Mouse (Mus musculus): ENCODE measurements around the gene Pld1.
A peak's percentile ranks its signal among the peaks of the same experiment; 100 is the strongest.

Gene Pld1

DNA sequence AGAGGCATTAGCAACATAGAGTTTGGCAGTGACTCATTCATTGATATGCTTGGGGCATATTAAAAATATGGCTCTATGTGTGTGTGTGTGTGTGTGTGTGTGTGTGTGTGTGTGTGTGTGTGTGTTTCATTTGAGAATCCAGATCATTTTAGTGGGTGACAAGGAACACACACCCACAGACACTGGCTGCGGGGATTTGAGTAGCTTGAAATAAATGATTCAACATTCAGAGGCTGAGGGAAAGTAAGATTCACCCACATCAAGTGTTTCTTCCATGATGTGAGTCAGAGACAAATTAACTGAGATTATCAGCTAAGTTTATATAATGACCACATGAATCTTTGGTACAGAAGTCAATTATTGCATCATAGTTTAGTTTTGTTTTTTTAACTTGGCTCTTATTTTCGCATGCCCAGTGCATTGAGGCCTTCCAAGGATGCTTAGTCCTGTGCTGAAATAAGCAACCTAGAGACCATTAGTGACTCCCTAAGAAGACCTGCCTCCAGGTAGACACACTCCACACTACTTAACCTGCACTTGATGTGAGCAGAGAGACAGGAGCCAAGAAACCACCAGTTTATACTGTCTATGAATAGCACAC is 211.3 kb downstream of the Pld1 start:
- DNase-seq (ENCODE audit: low read depth, low spot score), result no peak

DNA sequence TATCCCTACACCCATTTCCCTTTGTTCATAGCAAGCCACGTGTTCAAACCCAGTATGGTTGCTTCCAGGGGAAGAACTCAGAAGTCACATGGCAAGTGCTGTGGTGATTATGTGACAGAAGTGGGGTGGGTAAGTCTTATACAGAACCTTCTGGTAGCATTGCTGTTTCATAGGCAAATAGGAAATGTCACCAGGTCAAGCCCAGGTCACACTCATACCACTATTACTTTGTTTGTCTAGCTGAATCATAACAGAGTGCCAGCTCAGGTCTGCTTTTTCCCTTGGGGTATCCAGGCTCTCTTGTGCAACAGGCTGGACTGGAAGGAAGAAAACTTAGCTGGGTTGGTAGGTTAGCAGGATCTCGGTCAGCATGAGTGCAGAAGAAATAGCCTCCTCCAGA is 219.5 kb downstream of the Pld1 start:
- peak; percentile 40 for DNase-seq (ENCODE audit: low read depth, low spot score)

DNA sequence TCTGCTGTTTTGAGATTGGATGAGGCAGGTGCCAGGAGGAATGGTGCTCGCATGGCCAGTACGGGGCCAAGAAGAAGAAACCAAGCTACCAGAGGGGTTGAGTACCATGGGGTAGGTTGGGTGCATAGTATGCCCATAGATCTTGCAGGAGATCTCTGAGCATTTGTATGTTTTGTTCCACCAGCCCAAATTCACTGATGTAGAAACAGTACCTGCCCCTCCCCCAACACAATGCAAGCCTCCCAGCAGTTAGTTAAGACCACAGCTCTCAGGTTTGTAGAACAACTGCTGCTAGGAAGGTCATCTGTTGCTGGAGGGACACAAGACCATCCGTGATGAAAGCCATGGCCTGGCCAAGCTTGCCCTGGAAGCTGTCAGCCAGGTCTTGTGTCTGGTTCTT is 220.4 kb downstream of the Pld1 start:
- no peak for DNase-seq (ENCODE audit: low read depth, low spot score)

DNA sequence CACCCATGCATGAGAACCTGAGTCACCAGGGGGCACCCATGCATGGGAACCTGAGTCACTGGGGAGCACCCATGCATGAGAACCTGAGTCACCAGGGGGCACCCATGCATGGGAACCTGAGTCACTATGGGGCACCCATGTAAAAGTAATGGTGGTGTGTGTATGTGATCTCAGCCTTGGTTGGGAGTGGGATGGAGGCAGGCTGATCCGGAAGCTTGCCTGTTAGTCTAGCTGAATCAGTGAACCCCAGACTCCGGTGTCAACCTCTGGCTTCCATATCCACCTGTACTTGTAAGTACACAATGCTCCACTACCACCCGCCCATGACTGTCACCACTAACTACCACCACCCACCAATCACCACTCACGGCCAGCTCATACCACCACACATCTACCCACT is 223.9 kb downstream of the Pld1 start:
- DNase-seq (ENCODE audit: low read depth, low spot score), result no peak

DNA sequence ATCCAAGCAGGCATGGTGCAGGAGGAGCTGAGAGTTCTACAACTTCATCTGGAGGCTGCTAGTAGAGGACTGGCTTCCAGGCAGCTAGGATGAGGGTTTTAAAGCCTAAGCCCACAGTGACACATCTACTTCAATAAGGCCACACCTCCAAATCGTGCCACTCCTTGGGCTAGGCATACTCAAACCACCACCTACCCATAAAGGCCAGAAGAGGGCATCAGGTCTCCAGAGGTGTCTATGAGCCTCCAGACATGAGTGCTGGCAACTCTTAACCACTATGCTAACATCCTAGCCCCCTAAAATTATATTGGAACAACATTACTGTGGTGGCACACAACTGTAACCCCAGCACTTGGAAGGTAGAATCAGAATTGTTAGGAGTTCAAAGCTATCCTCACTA is 226.2 kb downstream of the Pld1 start:
- peak; percentile 33 for DNase-seq (ENCODE audit: low read depth, low spot score)

DNA sequence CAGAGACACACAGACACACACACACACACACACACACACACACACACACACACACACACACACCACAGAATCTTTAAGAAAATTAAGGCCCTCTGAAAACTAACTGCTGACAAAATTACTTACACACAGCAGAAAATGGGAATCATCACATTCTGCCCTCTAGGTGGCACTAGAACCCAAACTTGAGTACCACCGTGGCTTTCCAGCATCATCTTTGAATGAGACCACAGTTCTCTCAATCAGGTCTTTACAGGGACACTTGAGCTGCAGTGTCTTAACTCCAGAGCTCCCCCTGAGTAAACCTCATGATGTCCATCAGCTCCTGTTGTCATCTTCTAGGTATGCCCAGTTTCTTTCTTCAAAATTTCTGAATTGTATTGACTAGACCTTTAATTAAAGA is 227.1 kb downstream of the Pld1 start:
- DNase-seq (ENCODE audit: low read depth, low spot score), result peak; percentile 85

DNA sequence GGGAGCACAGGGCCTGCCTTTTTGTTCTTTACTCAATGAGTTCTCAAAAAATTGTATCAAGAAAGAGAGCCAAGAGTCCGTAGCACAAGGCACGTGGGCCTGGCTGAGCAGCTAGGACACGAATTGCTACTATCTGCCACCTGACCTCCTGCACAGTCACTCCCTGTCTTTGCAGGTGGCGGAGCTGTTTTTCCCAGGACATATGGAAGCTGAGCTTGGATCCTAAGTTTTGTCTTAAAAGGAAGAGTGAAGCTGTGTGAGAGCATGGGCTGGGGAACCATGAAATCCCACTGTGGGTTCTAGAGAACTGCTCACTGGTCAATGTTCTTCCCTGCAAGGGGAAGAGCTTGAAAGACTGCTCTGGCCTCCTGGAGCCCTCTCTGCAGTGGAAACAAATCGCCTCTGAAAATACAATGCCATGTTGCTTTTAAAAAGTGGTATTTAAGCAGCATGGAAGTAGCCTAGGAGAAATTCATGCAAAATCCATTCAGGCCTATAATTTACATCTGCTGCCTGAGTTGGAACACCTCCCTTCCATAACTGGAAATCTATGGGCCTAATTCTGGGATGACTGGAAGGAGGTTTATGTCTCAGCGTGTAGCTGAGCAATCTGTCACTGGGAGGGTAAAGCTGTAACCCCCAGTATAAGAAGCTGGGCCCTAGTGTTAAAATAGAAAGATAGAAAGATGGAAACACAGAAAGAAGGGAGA is 229.5 kb downstream of the Pld1 start:
- no peak for DNase-seq (ENCODE audit: low read depth, low spot score)

DNA sequence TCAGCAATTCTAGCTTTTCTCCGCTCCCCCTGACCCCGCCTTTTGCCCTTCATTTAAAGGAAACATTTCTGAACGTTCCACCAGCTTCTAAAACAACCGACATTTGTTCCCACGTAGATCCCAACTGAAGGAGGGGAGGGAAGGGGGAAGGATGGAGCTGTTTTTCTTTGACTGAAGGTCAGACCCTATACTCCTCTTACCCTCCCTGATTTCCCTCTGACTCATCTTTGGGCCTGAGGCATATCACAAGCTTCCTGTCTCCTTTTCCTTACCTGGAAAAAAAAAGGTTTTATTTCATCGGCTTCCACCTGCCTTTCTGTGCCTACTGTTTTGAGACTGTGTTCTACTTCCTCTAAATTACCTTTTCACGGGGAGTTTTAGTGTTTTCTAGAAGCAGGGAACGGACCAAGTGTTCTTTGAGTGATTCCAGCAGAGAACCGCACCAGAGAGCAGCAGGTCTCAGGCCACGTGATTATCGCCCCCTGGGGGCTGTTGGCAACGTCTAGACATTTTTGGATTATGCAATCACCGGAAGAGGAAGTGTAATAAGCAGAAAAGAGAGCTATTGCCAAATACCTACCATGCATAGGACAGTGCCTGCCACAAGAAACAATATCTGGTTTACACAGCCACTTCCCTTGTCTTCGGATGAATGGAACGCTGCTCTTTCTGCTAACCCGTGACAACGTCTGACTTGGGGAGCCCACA is 232.6 kb downstream of the Pld1 start:
- peak; percentile 71 for DNase-seq (ENCODE audit: low read depth, low spot score)

DNA sequence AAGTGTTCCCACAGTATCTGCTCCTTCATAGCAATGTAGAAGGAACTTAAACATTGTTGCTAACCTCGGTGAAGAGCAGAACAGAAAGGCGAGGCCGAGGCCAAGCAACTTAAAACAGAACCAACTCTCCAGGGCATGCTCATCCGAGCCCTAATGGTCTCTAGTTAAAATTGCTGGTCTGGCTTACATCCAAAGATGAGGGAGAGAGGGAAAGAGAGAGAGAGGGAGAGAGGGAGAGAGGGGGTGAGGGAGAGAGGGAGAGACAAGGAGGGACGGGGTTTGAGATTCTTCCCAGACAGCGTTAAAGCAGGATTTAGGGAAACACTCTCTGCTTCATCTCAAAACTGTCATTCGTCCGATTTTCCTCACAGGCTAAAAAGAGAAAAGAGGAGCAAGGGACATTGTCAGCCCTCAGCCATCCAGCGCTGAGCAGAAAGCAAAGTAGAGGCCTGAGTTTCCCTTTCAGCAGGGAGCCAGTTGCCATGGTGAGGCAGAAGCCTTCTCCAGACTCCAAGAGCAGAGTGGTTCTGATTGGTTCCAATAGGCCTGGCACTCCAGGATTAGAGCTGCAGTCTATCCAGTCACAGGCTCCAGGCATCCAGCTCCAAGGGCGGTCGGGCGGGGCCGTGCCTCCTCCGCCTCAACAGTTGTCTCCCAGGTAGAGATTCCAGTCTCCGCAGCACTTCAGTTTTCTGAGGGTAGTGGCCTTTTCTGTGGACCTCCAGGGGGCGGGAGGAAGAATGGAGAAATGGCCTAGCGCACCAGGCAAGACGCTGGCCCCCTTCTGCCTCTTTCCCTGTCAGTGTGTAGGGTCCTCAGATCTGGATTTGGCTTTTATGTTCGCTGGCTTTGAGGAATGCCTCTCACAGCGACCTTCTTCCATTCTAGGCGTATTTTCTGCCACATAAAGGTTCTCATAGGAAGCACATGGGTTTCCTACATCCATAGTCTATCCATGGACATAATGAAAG is 237.8 kb downstream of the Pld1 start:
- no peak for DNase-seq (ENCODE audit: low read depth, low spot score)

DNA sequence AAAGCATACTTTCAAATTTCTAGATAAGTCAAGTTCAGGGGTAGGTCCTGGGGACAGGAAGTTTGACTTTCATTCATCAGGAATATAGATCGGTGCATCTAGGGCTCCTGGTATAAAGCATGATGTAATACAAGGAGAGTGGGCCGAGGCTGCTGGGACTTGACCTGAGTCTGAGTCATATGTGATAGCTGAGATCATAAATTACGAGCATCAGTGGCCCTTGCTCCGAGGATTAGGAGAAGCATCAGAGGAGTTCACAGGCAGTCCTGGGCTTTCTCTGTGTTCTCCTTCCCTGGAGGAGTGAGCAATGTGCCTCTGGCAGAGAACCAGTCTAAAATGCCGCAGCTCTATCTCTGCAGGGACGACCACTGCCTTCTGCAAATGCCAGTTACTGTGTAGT is 239.8 kb downstream of the Pld1 start:
- peak; percentile 43 for DNase-seq (ENCODE audit: low read depth, low spot score)
